Mouse (Mus musculus) embryo, embryonic 11.5 days (tissue): Measurements from ENCODE around the gene Cldn4.
"Not testable (repeated sequence)": the region's sequence is repeated elsewhere in the genome, so short reads cannot be mapped to it uniquely, and the experiment has no call there.

Source experiments
- DNase-seq: peaks from one replicate; pipeline ENCODE4 v3.0.0-alpha.2; 2012; ENCODE audit warnings: low read depth, low spot score

The Cldn4 gene

DNA sequence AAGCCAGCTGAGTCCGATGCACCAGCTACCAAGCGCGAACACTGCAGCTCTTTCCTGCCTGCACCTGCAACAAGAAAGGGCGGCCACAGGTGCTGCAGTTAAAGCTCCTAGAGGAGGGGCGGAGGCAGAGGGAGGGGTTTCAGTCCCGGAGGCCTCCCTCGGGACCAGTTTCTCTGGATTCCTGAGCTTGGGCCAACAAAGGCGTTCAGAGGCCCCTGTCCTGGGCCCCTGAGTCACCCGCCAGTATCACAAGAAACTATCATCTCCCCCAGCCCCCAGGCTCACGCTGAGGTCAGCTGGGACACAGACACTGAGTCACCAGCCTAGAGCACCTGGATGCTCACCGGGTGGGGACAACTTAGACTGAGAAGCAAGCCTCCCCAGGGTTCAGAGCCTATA is at the start of gene Cldn4:
Gene Cldn4 (minus strand): TSS at position 78 of the 399 bp plus-strand sequence.
- no peak for DNase-seq

DNA sequence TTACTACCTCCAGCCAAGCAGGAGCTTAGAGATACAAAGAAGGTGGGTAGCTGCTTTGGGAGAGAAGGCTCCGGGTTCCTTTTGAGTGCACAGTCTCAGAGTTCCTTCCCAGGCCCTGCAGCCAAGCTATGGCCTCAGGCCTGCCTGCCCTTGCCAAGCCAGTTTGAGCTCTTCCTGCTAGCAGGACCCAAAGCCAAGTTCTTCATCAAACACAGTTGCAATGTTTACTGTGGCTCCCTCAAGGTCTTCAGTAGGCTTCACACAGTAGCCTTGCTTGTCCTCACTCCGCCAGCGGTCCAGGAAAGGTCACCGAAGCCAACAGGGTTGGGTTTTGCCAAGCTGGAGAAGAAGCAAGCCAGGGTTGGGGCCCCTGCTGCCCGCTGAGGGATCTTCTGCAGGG is 45.8 kb upstream of the Cldn4 start:
- DNase-seq: no peak

DNA sequence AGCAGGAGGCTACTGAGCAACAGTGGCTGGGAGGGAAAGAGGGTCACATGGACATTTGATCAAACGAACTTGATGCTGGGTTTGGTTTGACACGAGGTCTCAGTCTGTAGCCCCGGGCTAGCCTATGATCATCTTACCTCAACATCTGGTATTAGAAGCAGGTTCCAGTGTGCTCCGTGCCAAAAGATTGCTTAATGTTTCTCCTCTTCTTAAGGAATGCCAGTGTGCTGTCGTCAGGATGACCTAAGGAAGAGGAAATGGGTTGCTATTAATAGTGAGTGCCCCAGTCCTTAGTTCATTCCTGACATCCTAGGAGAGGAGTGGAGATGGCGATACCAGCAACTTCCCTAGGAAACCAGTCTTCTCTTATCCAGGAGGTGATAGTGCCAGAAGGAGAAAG is 43.0 kb upstream of the Cldn4 start:
- DNase-seq: no peak

DNA sequence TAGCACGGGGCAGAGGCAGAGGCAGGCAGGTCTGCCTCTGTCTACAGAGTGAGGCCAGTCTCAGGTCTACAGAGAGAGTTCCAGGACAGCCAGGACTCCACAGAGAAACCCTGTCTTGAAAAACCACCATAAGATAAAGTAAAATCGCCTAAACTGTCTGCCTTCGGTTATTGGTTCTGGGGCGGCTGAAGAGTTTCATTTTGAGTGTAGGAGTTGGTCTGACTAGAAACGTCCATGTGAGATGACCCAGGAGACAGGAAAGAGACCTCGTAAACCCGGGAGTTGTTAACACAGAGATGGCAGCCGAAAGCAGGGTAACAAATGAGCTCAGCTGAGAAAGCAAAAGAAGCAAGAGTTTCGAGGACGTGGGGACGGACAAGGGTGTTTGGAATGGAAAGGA is 42.4 kb upstream of the Cldn4 start:
- no peak for DNase-seq

DNA sequence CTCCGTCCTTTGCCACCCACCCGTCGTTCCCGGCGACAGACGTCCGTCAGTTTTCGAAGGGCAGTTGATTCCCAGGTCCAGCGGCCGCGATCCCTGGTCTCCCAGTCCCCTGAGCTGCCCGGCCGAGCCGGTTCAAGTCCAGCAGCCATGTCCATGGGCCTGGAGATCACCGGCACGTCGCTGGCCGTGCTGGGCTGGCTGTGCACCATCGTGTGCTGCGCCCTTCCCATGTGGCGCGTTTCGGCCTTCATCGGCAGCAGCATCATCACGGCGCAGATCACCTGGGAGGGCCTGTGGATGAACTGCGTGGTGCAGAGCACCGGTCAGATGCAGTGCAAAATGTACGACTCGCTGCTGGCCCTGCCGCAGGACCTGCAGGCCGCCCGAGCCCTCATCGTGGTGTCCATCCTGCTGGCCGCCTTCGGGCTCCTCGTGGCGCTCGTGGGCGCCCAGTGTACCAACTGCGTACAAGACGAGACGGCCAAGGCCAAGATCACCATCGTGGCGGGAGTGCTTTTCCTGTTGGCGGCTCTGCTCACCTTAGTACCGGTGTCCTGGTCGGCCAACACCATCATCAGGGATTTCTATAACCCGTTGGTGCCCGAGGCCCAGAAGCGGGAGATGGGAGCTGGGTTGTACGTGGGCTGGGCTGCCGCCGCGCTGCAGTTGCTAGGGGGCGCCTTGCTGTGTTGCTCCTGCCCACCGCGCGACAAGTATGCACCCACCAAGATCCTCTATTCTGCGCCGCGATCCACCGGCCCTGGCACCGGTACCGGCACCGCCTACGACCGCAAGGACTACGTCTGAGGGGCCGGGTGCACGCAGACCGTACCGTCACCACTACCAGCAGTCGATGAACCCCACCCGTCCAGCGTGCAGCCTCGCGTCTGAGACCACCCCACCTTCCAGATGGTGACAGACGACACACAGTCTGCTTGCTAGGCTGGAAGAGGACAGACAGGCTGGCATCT is 39.8 kb upstream of the Cldn4 start:
- no peak for DNase-seq

DNA sequence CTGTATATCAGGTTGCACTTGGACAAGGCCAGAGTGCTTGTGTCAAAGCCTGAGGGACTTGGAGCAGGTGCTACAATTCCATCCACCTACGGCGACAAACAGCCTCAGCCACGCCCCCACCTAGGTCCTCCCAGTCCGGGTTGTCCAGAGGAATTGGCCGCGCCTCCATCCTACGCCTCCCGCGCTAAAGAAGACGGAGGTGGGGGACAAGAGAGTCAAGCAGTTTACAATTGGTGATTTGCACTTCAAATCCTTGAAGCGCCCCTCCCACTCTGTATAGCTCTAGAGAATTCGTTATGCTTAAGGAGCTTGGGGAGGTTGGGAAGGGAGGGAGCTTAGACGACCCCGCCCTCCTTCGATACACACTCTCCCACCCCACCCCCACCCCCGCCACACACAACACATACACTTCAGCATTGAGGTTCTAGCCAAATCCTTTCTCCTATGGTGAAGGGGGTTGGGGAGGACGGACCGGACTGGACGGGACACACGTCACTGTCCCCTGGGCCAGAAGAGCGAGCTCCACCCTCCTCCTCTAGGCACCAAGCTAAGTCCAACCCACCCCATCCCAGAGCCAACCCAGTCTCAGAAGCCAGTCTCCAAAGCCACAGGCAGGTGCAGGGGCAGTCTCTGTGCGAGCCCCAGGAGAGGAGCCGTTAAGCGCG is 39.0 kb upstream of the Cldn4 start, which contains the start of gene Cldn3:
Gene Cldn3 (plus strand): TSS at position 582 of the 665 bp plus-strand sequence.
- DNase-seq: no peak

DNA sequence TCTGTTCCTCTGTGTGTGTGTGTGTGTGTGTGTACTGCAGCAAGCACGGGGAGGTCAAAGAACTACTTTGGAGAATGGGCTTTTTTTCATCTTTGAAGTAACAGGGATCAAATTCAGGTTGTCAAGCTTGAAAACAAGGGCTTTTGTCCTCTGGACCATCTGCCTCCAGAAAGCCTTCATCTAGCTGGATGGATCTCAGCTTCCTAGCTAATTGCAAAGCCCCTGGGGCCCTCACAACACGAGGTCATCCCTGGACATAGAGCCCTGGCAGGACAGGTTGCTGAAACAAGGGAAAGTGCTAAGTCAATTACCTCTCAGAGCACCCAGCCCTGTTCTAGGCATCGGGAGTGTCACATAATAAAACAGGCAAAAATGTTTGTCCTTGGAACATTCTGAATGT is 37.0 kb upstream of the Cldn4 start:
- no peak for DNase-seq

DNA sequence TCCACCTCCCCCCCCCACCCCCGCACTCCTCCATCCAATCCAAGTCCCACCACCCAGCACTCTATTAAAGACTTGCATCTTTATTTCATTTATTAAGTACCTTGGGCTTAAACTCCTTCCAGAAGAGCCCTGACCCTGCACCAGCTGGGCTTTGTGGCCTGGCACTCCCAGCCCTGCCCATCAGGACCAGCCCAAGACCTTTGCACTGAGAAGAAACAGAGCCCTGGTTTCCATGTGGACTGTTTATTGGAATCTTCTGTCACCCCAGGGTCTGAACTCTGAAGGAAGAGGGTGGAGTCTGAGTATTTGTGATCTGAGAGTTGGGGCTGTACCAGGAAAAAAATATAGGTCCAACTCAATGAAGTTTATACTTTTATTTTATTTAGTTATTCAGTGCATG is 36.4 kb upstream of the Cldn4 start:
- no peak for DNase-seq

DNA sequence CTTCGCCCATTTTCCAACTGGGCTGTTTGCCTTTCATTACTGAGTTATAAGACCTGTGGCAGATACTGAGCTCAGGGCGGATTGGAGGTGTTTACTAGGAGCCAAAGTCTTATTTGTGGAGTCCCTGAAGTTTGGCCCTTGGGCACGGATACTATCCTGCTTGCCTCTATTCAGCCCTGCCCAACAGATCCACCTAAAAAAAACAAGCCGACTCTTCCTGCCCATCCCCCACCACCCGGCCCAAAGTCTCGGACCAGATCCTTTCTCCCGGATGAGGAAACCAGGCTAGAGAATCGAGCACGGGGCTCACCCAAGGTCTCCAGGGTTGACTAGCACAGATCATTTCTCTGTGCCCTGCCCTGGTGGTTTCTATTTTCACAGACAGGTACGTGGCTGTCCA is 34.4 kb upstream of the Cldn4 start:
- no peak for DNase-seq

DNA sequence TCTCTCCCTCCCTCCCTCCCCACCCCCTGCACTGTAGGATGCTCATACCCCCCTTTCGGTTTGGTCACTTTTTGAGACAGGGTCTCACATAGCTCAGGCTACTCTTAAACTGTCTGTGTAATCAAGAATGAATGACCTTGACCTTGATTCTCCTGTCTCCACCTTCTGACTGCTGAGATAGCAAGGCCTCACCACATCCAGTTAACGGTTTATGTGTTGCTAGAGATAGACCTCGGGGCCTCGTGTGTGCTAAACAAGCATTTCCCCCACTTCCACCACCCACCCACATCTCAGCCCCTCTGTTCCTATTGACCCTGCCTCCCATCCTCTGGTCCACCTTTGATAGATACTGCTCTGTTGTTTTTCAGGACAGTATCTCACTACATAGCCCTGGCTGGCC is 31.1 kb upstream of the Cldn4 start:
- no peak for DNase-seq

DNA sequence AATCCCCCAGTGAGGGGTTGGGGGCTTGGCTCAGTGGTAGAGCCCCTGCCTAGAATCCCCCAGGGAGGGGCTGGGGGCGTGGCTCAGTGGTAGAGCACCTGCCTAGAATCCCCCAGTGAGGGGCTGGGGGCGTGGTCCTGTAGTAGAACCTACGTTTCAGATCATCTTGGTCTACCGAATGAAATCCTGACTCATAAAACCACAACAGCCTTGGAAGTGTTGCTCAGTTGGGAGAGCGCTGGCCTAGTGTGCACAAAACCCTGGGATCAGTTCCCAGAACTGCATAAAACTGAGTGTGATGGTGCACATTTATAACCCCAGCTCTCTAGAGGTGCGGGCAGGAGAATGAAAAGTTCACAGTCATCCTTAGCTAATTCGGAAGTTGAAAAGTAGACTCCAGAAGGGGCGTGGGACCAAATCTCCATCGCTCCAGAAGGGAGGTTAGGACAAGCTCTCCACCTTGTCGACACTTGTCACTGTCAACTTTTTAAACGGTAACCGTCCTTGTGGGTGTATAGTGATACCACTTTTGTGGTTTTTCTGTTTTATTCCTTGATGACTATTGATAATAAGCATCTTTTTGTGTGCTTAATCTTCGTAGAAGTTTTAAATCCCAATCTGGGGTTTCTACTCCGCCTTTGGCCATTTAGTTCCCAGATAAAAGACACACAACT is 30.0 kb upstream of the Cldn4 start:
- no peak for DNase-seq

DNA sequence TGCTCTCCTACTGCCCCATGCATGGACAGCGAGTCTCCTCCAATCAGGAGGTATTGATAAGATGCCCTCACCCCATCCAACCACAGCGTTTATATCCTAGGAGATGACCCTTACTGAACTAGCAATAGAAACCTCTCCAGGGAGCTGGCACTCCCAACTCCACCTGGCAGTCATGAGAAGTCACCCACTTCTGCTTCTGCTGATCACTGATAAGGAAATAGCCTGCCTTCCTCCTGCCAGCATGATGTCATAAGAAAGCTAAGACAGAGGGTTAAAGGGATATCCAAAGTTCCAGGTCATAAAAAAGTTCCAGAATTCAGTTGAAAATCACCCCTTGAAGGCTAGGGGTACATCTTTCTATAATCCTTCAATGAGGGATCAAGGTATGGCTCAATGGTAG is 29.4 kb upstream of the Cldn4 start:
- no peak for DNase-seq

DNA sequence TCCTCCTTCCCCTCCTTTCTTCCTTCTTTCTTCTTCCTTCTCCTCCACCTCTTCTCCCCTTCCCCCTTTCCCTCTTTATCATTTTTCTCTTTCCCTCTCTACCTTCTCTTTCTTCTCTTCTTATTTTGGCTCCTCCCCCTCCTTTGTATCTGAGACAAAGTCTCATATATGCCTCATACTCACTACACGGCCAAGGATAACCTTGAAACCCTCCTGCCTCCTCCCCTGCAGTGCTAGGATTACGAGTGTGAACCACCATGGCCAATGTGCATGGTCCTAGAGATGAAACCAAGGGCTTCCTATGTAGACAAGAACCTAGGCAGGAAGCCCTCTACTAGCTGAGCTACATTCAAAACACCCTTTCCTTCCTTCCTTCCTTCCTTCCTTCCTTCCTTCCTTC is 28.2 kb upstream of the Cldn4 start:
- DNase-seq: no peak

DNA sequence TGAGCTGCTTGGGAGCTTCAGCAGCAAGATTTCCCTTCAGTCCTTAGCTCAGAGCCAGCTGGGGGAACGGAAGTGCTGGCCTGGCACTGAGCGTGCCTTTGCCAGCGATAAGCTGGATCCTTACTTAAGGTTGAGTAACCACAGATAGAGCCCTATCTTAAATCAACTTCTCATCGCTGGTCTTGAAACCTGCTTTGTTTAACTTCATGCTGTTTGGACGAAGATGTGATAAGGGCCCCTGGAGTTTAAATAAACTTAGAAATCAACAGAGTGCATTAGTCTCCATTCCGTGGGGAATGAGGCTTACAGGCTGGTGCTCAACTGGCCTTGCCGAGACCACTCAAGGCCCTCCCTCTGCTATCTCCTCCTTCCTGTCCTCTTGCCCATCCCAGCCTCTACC is 27.6 kb upstream of the Cldn4 start:
- no peak for DNase-seq

DNA sequence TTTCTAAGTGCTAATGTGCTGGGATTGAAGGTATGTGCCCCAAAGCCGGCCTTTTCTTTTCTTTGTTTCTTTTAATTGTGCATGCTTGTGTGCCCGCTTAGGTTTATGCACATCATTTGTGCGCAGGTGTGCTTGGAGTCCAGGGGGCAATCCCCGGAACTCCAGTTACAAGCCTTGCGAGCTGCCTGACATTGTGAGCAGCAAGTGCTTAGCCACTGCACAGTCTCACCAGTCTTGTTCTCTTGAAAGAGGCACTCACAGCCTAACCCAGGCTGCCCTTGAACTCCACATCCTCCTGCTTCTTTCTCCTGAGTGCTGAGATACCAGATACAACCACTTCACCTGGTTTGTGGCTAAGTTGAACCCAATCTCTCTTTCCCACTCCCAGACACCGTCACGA is 26.8 kb upstream of the Cldn4 start:
- no peak for DNase-seq

DNA sequence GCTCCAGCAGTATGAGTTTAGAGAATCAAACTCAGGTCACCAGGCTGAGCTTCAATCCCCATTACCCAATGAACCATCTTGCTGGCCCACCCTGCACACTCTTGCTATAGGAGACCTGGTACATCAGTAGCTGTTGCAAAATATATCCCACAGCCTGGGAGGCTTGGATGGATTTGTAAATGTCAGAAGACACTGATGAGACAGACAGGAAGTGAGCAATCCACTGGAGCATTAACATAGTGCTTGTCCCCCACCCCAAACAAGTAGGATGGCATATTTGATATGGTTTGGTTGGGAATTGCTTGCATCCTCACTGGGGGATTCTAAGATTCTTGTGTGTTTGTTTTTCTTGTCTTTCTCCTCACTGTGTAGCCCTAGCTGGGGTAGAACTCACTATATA is 26.3 kb upstream of the Cldn4 start:
- DNase-seq: no peak

DNA sequence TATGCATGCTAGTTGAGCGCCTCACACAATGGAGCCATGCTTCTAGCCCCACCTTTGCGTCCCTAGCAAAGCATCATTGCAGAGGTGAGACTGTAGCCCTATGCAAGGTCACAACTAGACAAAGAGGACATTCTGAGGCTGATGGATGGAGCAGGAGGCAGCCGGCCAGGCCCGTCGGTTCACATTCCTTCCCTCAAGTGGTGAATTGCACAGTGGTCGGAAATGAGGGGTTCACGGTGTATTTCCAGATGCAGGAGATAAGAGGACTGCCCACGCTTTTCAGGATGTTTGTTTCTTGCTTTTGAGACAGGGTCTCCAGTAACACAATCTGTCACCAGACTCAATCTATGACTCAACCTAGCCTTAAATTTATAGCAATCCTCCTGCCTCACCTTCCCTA is 23.9 kb upstream of the Cldn4 start:
- no peak for DNase-seq

DNA sequence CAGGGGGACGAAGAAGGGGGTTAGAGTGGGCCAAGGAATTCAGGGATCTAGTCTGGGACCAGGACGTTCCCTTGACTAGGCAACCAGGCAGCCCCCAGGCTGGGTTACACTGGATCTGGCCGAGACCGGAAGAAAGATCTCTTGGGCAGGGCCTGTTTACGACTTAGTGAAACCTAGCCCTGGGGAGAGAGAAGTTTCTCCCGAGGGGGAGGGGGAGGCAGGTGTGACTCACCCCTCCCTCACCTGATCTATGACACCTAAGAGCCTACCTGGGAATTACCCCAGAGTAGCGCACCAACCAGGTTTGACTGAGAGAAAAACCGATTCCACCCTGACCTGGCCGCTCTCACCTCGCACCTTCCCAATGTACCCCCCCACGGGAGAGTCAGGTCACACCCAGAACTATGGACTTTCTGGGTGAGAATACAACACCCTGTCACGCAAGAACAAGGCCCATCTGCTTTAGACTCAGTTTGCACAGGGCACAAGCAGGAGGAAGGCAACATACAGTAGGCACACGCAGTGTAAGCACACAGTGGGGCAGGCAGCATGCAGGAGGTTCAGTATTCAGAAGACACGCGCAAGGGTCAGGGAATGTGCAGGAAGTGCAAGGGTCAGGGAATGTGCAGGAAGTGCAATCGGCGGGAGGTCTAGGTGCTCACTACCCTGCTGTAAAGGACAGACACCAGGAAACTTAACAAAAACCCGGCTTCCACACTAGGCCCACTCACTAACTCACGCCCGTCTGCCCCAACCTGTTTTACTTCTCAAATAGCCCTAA is 20.6 kb upstream of the Cldn4 start:
- DNase-seq: no peak

DNA sequence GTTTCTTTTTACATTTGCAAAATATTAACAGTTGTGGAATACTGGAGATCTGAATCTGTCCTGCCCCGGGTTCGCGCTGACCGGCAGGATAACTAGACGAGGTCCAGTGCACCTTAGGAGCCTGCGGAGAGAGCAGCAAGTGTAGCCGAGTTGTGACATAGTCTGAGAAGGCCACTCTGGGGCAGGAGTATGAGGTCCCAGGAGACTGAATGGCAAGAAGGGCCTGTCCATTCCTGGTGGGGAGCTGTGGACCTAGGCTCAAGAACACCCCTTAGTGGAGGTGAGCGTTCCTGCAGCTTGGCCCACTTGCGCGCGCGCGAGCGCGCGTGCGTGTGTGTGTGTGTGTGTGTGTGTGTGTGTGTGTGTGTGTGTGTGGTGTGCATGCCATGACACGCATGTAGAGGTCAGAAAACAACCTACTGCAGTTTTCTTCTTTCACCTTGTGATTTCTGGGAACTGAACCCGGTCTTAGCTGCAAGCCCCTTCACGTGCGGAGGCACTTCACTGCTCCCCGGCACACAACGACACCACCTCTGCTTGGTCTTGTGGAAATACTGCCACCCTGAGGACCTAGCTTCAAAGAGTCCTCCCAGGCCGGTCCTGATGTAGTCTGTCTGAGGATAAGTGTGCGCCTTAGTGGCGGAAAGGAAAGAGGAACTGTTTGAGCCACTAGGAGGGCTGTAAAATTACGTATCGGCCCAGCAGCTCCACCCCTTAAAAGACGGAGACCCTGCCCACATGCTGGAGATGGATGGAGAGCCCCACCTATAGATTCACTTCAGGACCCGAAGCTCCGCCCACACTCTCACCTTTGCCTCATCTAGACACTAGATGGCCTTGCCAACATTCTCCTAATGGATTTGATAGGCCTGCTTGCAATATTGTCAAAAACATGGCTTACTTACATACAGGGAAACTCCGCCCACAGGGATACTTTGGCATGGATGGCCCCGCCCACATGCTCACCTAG is 19.4 kb upstream of the Cldn4 start:
- DNase-seq: no peak

DNA sequence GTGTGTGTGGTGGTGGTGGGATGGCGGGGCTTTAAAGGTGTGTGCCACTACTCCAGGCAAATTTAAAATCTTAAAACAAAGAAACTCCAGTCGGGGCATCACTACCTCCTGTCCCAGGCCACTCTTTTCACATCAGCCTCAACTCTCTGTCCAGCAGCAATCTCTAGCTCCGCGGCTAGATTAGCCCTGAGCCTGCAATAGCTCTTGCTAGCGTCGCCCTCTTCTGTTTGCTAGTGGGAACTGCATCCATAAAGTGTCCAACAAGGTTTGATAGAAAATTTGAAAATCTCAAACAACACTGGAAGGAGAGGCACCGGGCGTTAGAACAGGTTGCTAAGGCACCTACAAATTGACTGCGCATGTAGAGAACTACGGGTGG is 18.7 kb upstream of the Cldn4 start:
- DNase-seq: peak; percentile 67

DNA sequence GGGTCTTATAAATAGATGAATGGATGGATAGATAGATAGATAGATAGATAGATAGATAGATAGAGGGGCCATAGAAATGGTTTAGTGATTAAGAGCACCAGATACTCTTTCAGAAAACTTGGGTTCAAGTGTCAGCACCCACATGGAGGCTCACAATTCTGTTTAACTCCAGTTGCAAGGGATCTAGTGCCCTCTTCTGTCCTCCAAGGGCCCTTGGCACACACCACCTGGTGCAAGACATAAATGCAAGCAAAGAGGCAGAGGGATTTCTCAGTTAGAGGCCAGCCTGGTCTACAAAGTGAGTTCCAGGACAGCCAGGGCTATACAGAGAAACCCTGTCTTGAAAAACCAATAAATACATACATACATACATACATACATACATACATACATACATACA is 17.9 kb upstream of the Cldn4 start:
- DNase-seq: not testable (repeated sequence)
